Mouse (Mus musculus) stomach, embryonic 16.5 days (tissue): Measurements from ENCODE around the gene Sstr2. TPM values are rescaled to one million over a fixed set of nuclear protein-coding genes. Genes with fewer than 3 reads are reported as not detected.
A peak's percentile ranks its signal among the peaks of the same experiment; 100 is the strongest.

Source experiments
- ATAC-seq: fragments of 200-750 bp; cut with Nextera tagmentation; 2 replicates; pipeline ENCODE4 v1.8.0; 2017; ENCODE audit warnings: moderate number of reproducible peaks, moderate TSS enrichment; ENCODE audit not compliant: insufficient read depth, low FRiP score
- H3K27ac ChIP-seq: fragments of 300-500 bp; sonication (generic); 2 replicates; pipeline ENCODE4 v1.5.1; 2014; ENCODE audit warnings: low read length
- H3K27me3 ChIP-seq: fragments of 300-500 bp; sonication (generic); 2 replicates; pipeline ENCODE4 v1.6.1; 2014; ENCODE audit warnings: low read length, control low read depth, mixed read lengths; ENCODE audit not compliant: control insufficient read depth, insufficient read depth
- H3K36me3 ChIP-seq: fragments of 300-500 bp; sonication (generic); 2 replicates; pipeline ENCODE4 v1.6.1; 2014; ENCODE audit warnings: low read length; ENCODE audit not compliant: control insufficient read depth, insufficient read depth
- H3K4me1 ChIP-seq: fragments of 300-500 bp; sonication (generic); 2 replicates; pipeline ENCODE4 v1.6.1; 2014; ENCODE audit warnings: low read length, control low read depth, mixed read lengths; ENCODE audit not compliant: control insufficient read depth, insufficient read depth
- H3K4me2 ChIP-seq: fragments of 300-500 bp; sonication (generic); 2 replicates; pipeline ENCODE4 v1.6.1; 2014; ENCODE audit warnings: low read depth, low read length, mixed read lengths
- H3K4me3 ChIP-seq: fragments of 300-500 bp; sonication (generic); replicated peaks from 2 replicates; pipeline ENCODE4 v1.5.1; 2014; ENCODE audit warnings: mild to moderate bottlenecking, low read length
- H3K9ac ChIP-seq: fragments of 300-500 bp; sonication (generic); 2 replicates; pipeline ENCODE4 v1.6.1; 2014; ENCODE audit warnings: low read length
- H3K9me3 ChIP-seq: fragments of 300-500 bp; sonication (generic); replicated peaks from 2 replicates; pipeline ENCODE4 v1.6.1; 2016; ENCODE audit warnings: low read length, control low read depth; ENCODE audit not compliant: control insufficient read depth
- WGBS: fragments of 180-500 bp; shearing (Covaris S2); extraction: QIAGEN DNeasy Blood & Tissue Kit; methylation state at CpG from one replicate; pipeline ENCODE4 v1.1.7; 2014; 5-methylcytosine and 5-hydroxymethylcytosine counted together
- polyA plus RNA-seq: library from polyadenylated mRNA; unstranded; fragments of >200 nt; fragmentation: Nextera tagmentation; extraction: Ambion mirVana; gene quantifications from 2 replicates; pipeline ENCODE4 v1.2.1, GENCODE M21; 2015

Sstr2 gene
- 1.6 and 2.3 TPM in 2 replicates for polyA plus RNA-seq

DNA sequence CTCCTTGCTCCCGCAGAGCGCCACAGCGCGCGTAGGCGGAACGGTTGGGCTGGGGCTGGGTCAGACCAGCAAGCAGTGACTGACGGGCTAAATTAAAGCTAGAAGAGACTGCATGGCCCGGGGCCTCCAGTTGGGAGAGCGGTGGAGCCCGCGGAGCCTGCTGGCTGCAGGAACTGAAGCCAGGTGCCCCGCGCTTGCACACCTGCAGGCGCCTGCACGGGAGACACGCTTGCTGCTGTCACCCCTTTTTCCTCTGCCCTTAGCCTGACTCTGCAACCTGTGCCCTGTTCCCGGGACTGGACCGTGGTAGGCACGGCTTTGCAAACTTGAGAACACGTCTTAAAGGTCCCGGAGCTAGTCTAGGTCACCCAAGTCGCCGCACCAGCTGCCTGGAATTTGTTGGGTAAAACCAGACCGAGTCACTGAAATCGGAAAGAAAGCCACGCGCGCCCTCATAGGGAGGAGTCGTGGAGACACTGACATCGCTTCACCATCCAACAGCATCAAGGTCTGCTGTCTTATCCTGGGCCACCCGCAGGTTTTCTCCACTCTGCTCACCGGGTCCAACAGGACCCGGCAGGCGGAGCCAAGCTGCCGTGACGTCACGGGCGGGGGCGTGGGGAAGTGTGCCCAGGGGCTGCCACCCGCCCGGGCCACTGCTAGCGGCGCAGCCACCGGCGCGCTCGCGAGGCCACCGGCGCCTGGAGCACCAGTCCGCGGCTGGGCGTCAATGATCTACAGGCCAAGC is at the start of gene Sstr2:
TSS of gene Sstr2 (plus strand) at position 671 of the 748 bp plus-strand sequence.
- H3K27me3 ChIP-seq, result peaks cover 29% of the 10 kb centered on the region
- H3K9me3 ChIP-seq, result no peaks in the 10 kb centered on the region
- 1% methylated on average over 54 of the region's 54 CpGs for WGBS

DNA sequence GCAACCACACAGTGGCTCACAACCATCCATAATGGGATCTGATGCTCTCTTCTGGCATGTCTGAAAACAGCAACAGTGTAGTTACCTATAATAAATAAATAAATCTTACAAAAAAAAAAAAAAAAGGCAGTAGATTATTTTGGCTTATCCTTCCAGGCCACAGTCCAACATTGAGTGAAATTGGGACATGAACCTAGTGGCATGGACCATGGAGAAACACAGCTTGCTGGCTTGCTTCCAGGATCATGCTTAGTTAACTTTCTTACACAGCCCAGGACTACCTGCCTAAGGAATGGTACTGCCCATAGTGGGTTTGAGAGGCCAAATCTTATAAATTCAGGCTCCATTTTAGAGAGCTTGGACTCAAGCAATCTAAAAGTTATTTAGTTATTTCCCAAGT is 47.5 kb upstream of the Sstr2 start:
- Histone ChIP-seq H3K4me2 (no peak overlapping the region), H3K4me1 (no peaks in the 10 kb centered on the region), H3K9me3 (no peaks in the 10 kb centered on the region), H3K9ac (no peak overlapping the region), H3K4me3 (no peak overlapping the region), H3K27ac (no peak overlapping the region), H3K36me3 (no peaks in the 10 kb centered on the region), H3K27me3 (no peaks in the 10 kb centered on the region)
- no peak for ATAC-seq

More for the DNA sequence above, at the start of gene Sstr2:
- peaks cover 19% of the 10 kb centered on the region; the same call in 1 of the 2 replicates for H3K4me1 ChIP-seq
- no peak within 1 kb of the TSS for H3K27ac ChIP-seq
- peak within 1 kb of the TSS; percentile 45 for H3K4me3 ChIP-seq
- H3K4me2 ChIP-seq, result peak within 1 kb of the TSS; percentile 74
- H3K36me3 ChIP-seq, result no peaks in the 10 kb centered on the region
- H3K9ac ChIP-seq, result peak within 1 kb of the TSS; percentile 53
- peak; percentile 48; the same call in 1 of the 2 replicates for ATAC-seq

DNA sequence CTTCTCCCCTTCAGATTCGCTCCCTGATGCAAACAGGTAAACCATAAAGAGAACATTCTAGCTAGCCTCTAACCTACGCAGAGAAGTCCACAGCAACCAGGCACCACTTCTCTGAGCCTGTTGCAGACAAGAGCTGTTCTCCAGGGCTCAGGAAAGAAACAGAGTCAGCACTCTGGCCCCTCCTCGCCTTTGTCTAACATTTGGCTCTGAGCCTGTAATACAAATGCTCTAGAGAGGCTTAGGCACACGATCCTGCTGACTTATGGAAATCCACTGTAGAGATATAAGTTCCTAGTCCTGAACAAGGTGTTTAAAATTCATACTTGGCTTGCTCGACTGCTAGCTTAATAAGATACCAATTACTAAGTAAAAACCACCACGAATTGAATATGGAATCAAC is 46.5 kb upstream of the Sstr2 start:
- no peaks in the 10 kb centered on the region for H3K27me3 ChIP-seq
- WGBS, result 57% methylated on average over 6 of the region's 6 CpGs
- no peaks in the 10 kb centered on the region for H3K4me1 ChIP-seq
- ATAC-seq, result no peak
- H3K36me3 ChIP-seq, result no peaks in the 10 kb centered on the region
- no peak overlapping the region for H3K4me2 ChIP-seq
- H3K27ac ChIP-seq, result no peak overlapping the region
- H3K4me3 ChIP-seq, result no peak overlapping the region
- H3K9me3 ChIP-seq, result no peaks in the 10 kb centered on the region
- no peak overlapping the region for H3K9ac ChIP-seq

DNA sequence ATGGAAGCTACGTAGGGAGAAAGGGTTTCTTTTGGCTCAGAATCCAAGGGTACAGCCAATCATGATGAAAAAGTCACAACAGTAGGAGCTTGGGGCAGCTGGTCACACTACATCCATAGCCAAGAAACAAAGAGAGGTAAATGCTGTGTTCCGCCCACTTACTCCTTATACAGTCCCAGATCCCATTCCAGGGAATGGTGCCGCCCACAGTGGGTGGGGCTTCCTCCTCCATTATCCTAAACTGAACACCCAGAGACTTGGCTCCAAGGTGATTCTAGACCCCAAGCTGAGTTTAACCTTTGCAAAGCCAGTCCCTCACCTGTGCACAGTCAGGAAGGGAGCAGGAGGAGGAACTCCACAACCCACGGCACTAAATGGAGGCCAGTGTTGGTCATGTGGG is 41.9 kb upstream of the Sstr2 start:
- Histone ChIP-seq H3K4me3 (no peak overlapping the region), H3K4me2 (no peak overlapping the region), H3K27ac (no peak overlapping the region), H3K4me1 (no peaks in the 10 kb centered on the region; the same call in 1 of the 2 replicates), H3K36me3 (no peaks in the 10 kb centered on the region), H3K9me3 (no peaks in the 10 kb centered on the region), H3K27me3 (no peaks in the 10 kb centered on the region), H3K9ac (no peak overlapping the region)
- WGBS, result 72% methylated on average over 4 of the region's 4 CpGs
- ATAC-seq, result no peak

DNA sequence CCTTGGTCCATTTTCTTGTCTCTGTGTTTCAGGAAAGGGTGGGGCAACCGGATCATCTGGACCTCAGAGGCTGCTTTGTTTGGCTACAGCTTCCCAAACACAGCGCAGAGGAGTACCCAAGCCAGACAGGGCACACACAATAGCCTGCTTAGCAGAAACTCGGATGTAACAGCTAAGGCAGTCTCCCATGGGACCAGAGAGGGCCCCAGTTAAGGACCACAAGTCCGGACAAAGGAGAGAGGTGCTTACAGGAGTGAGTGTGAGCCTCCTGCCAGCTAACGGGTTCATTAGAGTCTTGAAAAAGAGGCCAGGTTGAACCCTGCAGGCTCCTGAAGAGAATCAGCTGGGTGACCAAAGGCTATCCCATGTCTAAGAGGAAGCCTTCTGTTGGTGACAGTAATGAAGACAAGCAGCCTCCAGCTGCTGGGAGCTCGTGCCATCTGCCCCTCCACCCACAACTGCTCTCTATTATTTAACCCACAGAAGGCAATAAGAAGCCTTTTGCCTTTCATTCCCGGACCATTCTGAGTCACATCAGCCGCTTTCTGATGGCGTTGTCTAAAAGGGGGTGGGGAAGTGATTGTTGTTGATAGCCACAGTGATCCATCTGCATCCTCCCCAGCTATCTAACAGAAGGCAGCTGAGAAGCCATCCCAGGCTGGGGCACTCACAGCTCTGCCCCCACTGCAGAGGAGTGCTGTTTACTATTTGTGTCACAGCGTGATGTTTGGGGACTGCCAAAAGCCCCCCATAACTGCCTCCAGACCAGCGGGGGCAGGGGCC is 35.1 kb upstream of the Sstr2 start:
- WGBS, result 49% methylated on average over 11 of the region's 11 CpGs
- no peak overlapping the region for H3K4me2 ChIP-seq
- H3K4me1 ChIP-seq, result peaks cover 8% of the 10 kb centered on the region
- no peaks in the 10 kb centered on the region for H3K36me3 ChIP-seq
- H3K9ac ChIP-seq, result no peak overlapping the region
- no peak for ATAC-seq
- no peaks in the 10 kb centered on the region for H3K9me3 ChIP-seq
- H3K4me3 ChIP-seq, result no peak overlapping the region
- peak overlapping the region; percentile 29 for H3K27ac ChIP-seq
- H3K27me3 ChIP-seq, result no peaks in the 10 kb centered on the region

DNA sequence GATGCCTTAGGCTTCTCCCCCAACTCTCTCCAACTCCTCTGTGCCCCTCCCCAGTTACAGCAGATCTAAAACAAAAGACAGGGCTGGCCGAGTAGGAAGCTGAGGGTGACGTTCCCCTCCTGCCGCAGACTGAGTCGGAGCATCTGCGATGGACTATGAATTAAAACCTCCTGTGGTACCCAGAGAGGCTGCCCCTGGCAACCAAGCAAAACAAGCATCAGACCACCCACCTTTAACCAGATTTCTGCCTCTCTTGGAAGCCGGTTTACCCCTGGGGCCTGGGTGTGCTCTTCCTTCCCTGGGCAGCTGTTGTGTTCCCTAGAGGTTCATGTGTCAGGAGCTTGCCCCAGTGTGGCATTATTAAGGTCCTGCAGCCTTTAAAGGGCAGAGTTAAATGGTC is 32.7 kb upstream of the Sstr2 start:
- Histone ChIP-seq H3K36me3 (no peaks in the 10 kb centered on the region), H3K4me3 (no peak overlapping the region), H3K9ac (no peak overlapping the region), H3K4me1 (peaks cover 8% of the 10 kb centered on the region), H3K27me3 (no peaks in the 10 kb centered on the region), H3K9me3 (no peaks in the 10 kb centered on the region), H3K4me2 (no peak overlapping the region), H3K27ac (no peak overlapping the region)
- WGBS, result 57% methylated on average over 6 of the region's 6 CpGs
- ATAC-seq, result no peak

DNA sequence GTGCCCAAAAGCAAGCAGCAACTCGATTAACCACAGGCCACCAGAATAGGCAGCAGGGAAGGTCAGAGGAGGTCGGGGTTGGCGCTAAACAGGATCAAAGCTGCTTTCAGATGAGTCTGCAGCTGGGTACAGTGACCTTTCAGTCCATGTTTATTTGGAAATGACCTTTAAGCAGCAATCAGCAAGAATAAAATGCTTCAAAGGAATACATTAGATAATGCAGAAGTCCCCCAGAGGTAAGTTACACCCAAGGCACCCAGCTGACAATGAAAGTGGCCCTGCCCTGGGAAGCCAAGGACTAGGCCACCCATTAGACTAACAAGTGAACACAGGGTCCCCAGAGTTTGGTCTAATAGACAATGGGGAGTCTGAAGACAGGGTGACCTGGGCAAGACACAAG is 30.2 kb upstream of the Sstr2 start:
- H3K9me3 ChIP-seq, result no peaks in the 10 kb centered on the region
- H3K36me3 ChIP-seq, result no peaks in the 10 kb centered on the region
- no peak overlapping the region for H3K9ac ChIP-seq
- no peak for ATAC-seq
- peaks cover 4% of the 10 kb centered on the region for H3K4me1 ChIP-seq
- no peak overlapping the region for H3K27ac ChIP-seq
- H3K4me3 ChIP-seq, result no peak overlapping the region
- no peaks in the 10 kb centered on the region for H3K27me3 ChIP-seq
- WGBS, result 33% methylated on average over 3 of the region's 3 CpGs
- H3K4me2 ChIP-seq, result no peak overlapping the region

DNA sequence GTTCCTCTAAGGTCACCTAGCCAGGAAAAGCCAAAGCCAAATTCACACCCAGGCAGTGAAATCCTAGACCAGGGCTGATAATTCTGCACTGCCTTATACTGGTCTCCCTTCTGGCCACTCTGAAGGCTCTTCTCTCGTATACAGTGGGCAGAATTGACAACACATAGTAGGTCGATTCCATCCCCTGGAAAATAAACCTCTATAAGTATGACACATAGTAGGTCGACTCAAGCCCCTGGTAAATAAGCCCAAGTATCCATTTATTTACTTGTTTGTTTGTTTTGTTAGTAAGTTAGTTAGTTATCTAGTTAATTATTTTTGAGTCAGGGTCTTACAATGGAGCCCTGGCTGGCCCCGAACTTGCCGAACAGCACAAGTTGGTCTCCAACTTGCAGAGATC is 24.0 kb upstream of the Sstr2 start:
- H3K4me1 ChIP-seq, result no peaks in the 10 kb centered on the region
- no peak overlapping the region for H3K9ac ChIP-seq
- no peak overlapping the region for H3K4me2 ChIP-seq
- no peak overlapping the region for H3K27ac ChIP-seq
- H3K4me3 ChIP-seq, result no peak overlapping the region
- 78% methylated on average over 5 of the region's 5 CpGs for WGBS
- no peak for ATAC-seq
- H3K36me3 ChIP-seq, result no peaks in the 10 kb centered on the region
- no peaks in the 10 kb centered on the region for H3K9me3 ChIP-seq
- no peaks in the 10 kb centered on the region for H3K27me3 ChIP-seq

DNA sequence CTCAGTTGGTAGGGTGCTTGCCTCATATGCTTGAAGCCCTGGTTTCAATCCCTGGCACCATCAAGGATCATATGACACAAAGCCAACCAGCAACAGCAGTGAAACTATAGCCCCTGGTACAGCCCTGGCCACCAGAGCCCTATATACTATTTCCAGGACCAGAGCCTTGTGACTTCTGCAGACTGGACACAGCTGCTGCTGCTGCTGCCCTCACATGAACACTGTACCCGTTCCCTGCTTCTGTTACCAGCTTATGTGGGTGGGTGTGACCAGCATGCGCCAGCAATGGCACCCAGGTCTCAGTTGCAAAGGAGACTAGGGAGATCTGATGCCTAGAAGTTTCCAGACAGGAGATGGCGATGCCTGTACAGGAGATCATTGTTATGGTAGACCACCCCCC is 21.5 kb upstream of the Sstr2 start:
- WGBS, result 84% methylated on average over 3 of the region's 3 CpGs
- Histone ChIP-seq H3K4me3 (no peak overlapping the region), H3K9me3 (no peaks in the 10 kb centered on the region), H3K36me3 (no peaks in the 10 kb centered on the region), H3K27me3 (no peaks in the 10 kb centered on the region), H3K27ac (no peak overlapping the region), H3K4me1 (peaks cover 5% of the 10 kb centered on the region; the same call in 1 of the 2 replicates), H3K4me2 (no peak overlapping the region), H3K9ac (no peak overlapping the region)
- no peak for ATAC-seq
